Mouse (Mus musculus) E14TG2a.4 (cell line): ENCODE results near the gene Klf9.

Experiments
- H3K27me3 ChIP-seq: 2 replicates; pipeline ENCODE4 v1.6.1; 2014; ENCODE audit warnings: low read length, control low read depth; ENCODE audit not compliant: insufficient read depth
- H3K36me3 ChIP-seq: 2 replicates; pipeline ENCODE4 v1.6.1; 2014; ENCODE audit warnings: low read length, control low read depth; ENCODE audit not compliant: insufficient read depth
- H3K4me1 ChIP-seq: replicated peaks from 2 replicates; pipeline ENCODE4 v1.6.1; 2014; ENCODE audit warnings: low read depth, low read length, control low read depth
- H3K4me3 ChIP-seq: replicated peaks from 2 replicates; pipeline ENCODE4 v1.5.1; 2014; ENCODE audit warnings: mild to moderate bottlenecking, low read length
- H3K9me3 ChIP-seq: 2 replicates; pipeline ENCODE4 v1.6.1; 2014; ENCODE audit warnings: low read length, control low read depth
- CTCF ChIP-seq: conservative IDR thresholded peaks from 2 replicates; pipeline ENCODE4 v1.5.1; 2014; ENCODE audit warnings: low read length
- NANOG ChIP-seq: IDR thresholded peaks from 2 replicates; pipeline ENCODE4 v1.6.1; 2014; ENCODE audit warnings: borderline replicate concordance, low read length, mixed read lengths
- POU5F1 ChIP-seq: IDR thresholded peaks from 2 replicates; pipeline ENCODE4 v1.6.1; 2014; ENCODE audit warnings: low read length, borderline replicate concordance

Gene Klf9

GRCm38 (mm10) chr19:23140689-23141317 lies at the start of gene Klf9:
Gene Klf9 (plus strand): TSS chr19:23141226.
- H3K27me3 ChIP-seq, result no peaks in the 10 kb centered on the region
- H3K4me3 ChIP-seq, result peak within 1 kb of the TSS; percentile 98
- no peaks in the 10 kb centered on the region for H3K9me3 ChIP-seq
- peaks cover 39% of the 10 kb centered on the region for H3K36me3 ChIP-seq
- peaks cover 49% of the 10 kb centered on the region for H3K4me1 ChIP-seq
- TF ChIP-seq POU5F1, result no peak
- no peak for TF ChIP-seq CTCF
- TF ChIP-seq NANOG, result no peak

- Histone ChIP-seq H3K36me3 (peaks cover 23% of the 10 kb centered on the region), H3K9me3 (no peaks in the 10 kb centered on the region), H3K4me3 (peak overlapping the region; percentile 80), H3K27me3 (no peaks in the 10 kb centered on the region), H3K4me1 (peaks cover 65% of the 10 kb centered on the region)
- TF ChIP-seq CTCF, result no peak
- no peak for TF ChIP-seq POU5F1
- no peak for TF ChIP-seq NANOG
These were observed 49.4 kb upstream of the Klf9 start for GRCm38 (mm10) chr19:23091586-23091985.

GRCm38 (mm10) chr19:23093548-23093947 lies 47.5 kb upstream of the Klf9 start:
- TF ChIP-seq CTCF, result no peak
- H3K4me3 ChIP-seq, result peak overlapping the region; percentile 80

GRCm38 (mm10) chr19:23094906-23095305 lies 46.1 kb upstream of the Klf9 start:
- Histone ChIP-seq H3K4me1 (peaks cover 77% of the 10 kb centered on the region), H3K9me3 (no peaks in the 10 kb centered on the region), H3K36me3 (peaks cover 13% of the 10 kb centered on the region; the same call in 1 of the 2 replicates), H3K27me3 (no peaks in the 10 kb centered on the region), H3K4me3 (no peak overlapping the region)
- TF ChIP-seq POU5F1 (no peak), CTCF (no peak), NANOG (peak; percentile 100)

More at GRCm38 (mm10) chr19:23093548-23093947, 47.5 kb upstream of the Klf9 start:
- Histone ChIP-seq H3K27me3 (no peaks in the 10 kb centered on the region), H3K4me1 (peaks cover 78% of the 10 kb centered on the region), H3K36me3 (peaks cover 19% of the 10 kb centered on the region), H3K9me3 (no peaks in the 10 kb centered on the region)

GRCm38 (mm10) chr19:23106859-23107258 lies 34.2 kb upstream of the Klf9 start:
- H3K36me3 ChIP-seq, result no peaks in the 10 kb centered on the region
- H3K4me3 ChIP-seq, result no peak overlapping the region
- H3K27me3 ChIP-seq, result no peaks in the 10 kb centered on the region
- TF ChIP-seq POU5F1 (no peak), CTCF (no peak), NANOG (no peak)
- peaks cover 39% of the 10 kb centered on the region for H3K4me1 ChIP-seq
- H3K9me3 ChIP-seq, result no peaks in the 10 kb centered on the region

DNA sequence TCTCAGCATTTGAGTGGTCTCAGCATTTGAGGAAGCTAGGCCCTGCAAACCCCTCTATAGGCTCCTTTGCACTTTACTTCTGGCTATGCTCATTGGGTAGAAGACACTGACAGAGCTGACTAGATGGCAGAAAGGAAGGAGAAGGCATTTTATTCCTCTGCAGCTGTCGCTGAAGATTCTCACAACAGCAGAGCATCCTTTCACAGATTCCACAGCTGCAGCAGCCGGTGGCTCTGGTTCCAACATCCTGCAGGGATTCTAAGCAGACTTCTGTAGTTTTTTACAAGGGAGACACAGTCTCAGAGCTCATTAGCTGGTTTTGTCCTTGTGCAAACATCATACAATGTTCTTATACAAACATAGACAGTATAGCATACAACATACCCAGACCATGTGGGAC lies 33.7 kb upstream of the Klf9 start:
- no peaks in the 10 kb centered on the region for H3K27me3 ChIP-seq
- H3K4me3 ChIP-seq, result no peak overlapping the region
- H3K36me3 ChIP-seq, result no peaks in the 10 kb centered on the region
- no peaks in the 10 kb centered on the region for H3K9me3 ChIP-seq
- peaks cover 39% of the 10 kb centered on the region for H3K4me1 ChIP-seq
- TF ChIP-seq NANOG, result no peak
- no peak for TF ChIP-seq POU5F1
- TF ChIP-seq CTCF, result no peak

- Histone ChIP-seq H3K27me3 (no peaks in the 10 kb centered on the region), H3K9me3 (no peaks in the 10 kb centered on the region), H3K4me3 (peak overlapping the region; percentile 14; the same call in 1 of the 2 replicates), H3K4me1 (peaks cover 76% of the 10 kb centered on the region), H3K36me3 (no peaks in the 10 kb centered on the region)
- TF ChIP-seq CTCF (no peak), NANOG (0 out of 2 replicates have a peak, but pooled peaks have one; percentile 15), POU5F1 (no peak)
These were observed 19.2 kb upstream of the Klf9 start for GRCm38 (mm10) chr19:23121875-23122274.

- no peak for TF ChIP-seq POU5F1
- TF ChIP-seq CTCF, result no peak
- no peak for TF ChIP-seq NANOG
These were observed 16.9 kb upstream of the Klf9 start for GRCm38 (mm10) chr19:23124023-23124550.

More at GRCm38 (mm10) chr19:23124023-23124550, 16.9 kb upstream of the Klf9 start:
- H3K36me3 ChIP-seq, result no peaks in the 10 kb centered on the region
- no peaks in the 10 kb centered on the region for H3K9me3 ChIP-seq
- H3K4me3 ChIP-seq, result peak overlapping the region; percentile 35; the same call in 1 of the 2 replicates
- H3K27me3 ChIP-seq, result no peaks in the 10 kb centered on the region
- H3K4me1 ChIP-seq, result peaks cover 79% of the 10 kb centered on the region
